Mouse (Mus musculus) thymus, postnatal 0 days (tissue): Measurements from ENCODE around the gene Socs3. TPM values are rescaled to one million over a fixed set of nuclear protein-coding genes. Genes with fewer than 3 reads are reported as not detected.
A peak's percentile ranks its signal among the peaks of the same experiment; 100 is the strongest.

Source experiments
- DNase-seq: peaks from one replicate; pipeline ENCODE4 v3.0.0-alpha.2; 2015; ENCODE audit warnings: low spot score
- polyA plus RNA-seq: library from polyadenylated mRNA; unstranded; fragments of >200 nt; fragmentation: Nextera tagmentation; extraction: Ambion mirVana; gene quantifications from 2 replicates; pipeline ENCODE4 v1.2.1, GENCODE M21; 2015

Gene Socs3
- polyA plus RNA-seq, 1 experiment from 2014 or later = 26.7 TPM

GRCm38 (mm10) chr11:117973569-117973968 lies 3.7 kb upstream of the Socs3 start:
- DNase-seq = no peak

DNA sequence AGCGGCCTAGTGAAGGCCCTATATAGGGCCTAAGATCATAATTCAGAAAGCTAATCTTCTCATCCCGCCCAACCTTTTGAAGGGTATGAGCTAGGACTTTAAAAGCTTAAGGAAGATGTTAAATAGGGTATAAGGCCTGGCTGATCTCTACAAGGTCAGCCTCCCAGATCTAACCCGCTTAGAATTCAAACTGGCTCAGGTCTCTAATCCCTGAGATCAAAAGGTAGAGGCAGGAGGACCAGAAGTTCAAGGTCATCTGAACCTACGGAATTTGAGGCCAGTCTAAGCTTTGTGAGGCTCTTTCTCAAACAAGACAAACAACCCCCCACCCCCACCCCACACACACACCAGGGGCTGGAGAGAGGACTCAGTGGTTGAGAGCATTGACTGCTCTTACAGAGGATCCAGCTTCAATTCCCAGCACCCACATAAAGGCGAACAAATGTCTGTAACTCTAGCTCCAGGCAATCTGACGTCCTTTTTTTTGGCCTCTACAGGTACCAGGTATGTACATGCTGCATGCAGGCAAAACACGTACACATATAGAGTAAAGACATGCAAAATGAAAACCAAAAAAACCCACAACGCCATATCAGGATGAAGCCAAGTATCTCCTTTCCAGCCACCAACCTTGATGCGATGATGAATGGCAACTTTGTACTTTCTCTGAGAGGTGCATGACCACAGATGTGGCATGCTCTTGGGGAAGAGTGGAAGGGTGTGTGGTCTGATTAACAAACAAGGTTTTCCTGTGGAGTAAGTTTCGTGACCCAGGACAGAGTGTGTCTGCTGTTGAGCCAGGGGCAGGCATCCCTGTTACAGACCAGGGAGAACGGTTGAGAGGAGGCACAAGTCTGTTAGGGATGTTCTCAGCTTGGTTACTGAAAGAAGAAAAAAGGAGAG lies 3.1 kb upstream of the Socs3 start:
- no peak for DNase-seq

DNA sequence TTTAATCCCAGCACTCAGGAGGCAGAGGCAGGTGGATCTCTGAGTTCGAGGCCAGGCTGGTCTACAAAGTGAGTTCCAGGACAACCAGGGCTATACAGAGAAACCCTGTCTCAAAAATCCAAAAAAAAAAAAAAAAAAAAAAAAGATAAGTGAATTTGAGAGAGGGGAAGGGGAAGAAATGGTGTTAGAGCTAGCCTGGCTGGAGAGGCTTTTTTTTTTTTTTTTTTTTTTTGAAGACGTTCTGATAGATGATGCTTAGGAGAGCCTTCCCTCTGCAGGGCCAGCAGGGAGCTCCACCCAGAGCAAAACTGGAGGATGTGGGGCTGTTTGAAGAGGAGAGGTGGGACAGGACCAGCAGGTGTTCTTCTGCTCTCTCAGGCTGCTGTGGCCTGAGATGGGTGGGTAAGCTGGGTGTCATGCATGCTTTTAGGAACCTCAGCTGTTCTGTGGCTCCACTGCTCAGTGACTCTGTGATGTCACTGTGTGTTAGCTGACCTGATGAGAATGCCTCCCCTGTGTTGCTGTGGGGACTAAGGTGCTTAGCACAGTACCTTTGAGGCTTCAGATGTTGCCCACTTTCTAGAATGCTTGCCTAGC lies 1.9 kb upstream of the Socs3 start:
- peak; percentile 62 for DNase-seq

DNA sequence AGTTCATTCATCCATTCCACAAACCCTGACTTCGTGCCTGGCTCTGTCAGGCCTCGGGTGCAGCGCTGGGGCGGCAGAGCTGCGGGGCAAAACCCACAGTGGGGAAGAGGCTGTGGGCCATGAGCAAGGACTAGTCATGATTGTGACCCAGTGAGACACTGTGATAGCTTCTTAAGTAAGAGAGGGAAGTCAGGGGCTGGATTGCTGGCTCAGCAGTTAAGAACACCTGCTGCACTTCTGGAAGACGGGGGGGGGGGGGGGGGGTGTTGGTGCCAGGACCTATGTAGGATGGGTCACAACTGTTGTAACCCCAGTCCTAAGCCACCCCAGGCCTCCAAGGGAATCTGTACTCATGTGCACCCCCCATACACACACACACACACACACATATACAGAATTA lies 1.3 kb upstream of the Socs3 start:
- DNase-seq = no peak

DNA sequence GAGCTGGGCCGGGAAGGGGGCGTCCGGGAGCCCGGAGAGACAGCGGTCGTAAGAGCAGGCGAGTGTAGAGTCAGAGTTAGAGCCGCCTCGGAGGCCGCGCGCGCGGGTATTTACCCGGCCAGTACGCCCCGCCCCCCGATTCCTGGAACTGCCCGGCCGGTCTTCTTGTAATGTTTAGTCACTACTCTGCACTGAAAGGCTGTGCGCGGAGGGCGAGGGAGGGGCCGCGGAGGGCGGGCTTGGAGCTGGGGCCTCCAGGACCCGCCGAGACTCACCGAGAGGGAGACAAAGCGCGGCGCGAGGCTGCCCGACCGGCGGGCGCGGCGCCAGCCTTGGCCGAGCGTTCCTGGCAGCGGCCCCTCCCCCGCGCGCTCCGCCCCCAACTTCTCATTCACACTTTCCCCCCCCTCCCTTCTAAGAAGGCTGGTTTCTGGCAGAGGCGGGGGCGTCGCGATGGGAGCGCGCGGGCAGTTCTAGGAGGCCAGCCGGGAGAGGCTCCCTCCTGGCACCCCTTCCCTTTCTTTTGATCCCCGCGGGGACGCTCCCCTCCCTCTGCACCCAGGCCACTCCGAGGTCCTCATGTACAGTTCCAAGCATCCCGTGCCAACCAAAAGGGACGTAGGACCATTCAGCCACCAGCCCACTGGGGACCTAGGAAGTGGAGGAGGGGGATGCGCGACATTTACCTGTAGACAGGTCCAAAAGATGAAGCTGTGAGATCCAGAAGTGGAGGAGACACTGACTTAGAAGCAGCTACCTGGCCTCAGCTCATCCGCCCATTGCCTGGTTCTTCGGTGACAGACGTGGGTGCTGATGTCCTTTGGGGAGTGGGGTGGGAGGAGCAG lies 525 bp downstream of the Socs3 start:
- peak; percentile 59 for DNase-seq

- no peak for DNase-seq
These were observed 1.1 kb downstream of the Socs3 start for GRCm38 (mm10) chr11:117968716-117969099.

- DNase-seq = peak; percentile 42
These were observed 1.7 kb downstream of the Socs3 start for GRCm38 (mm10) chr11:117968016-117968671.

DNA sequence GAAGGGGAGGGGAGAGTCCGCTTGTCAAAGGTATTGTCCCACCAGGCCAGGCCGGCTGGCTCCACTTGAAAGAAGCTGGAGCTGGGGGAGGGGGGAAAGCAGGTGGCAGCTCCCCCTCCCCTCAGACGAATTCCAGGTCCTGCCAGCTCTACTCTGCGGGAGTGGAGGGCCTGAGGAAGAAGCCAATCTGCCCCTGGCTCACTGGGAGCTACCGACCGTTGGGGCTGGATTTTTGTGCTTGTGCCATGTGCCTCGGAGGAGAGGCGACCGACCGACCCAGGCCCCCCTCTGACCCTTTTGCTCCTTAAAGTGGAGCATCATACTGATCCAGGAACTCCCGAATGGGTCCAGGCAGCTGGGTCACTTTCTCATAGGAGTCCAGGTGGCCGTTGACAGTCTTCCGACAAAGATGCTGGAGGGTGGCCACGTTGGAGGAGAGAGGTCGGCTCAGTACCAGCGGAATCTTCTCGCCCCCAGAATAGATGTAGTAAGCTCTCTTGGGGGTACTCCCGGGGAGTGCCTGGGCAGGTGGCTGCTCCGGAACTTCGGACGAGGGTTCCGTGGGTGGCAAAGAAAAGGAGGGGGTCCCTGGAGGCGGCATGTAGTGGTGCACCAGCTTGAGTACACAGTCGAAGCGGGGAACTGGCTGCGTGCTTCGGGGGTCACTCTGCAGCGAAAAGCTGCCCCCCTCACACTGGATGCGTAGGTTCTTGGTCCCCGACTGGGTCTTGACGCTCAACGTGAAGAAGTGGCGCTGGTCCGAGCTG lies 2.4 kb downstream of the Socs3 start:
- no peak for DNase-seq

GRCm38 (mm10) chr11:117966506-117967100 lies 3.2 kb downstream of the Socs3 start:
- DNase-seq = no peak

DNA sequence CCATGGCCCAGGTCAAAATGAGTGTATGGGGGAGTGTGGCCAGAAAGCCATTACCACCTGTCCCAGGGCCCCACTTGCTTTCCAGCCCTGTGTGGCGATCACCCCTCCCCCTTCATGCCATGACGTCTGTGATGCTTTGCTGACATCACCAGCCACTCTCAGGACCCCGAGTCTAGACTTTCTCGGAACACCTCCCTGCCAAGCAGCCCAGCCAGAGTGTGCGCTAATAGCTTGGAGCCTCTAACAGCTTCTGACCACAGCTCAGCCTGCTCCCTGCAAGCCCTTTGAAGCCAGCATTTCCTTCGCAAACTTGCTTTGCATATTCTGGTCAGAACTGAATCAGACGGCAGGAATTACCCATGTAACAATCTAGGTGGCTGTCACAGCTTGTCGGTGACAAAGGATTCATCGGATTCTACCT lies 4.3 kb downstream of the Socs3 start:
- DNase-seq = peak; percentile 47

DNA sequence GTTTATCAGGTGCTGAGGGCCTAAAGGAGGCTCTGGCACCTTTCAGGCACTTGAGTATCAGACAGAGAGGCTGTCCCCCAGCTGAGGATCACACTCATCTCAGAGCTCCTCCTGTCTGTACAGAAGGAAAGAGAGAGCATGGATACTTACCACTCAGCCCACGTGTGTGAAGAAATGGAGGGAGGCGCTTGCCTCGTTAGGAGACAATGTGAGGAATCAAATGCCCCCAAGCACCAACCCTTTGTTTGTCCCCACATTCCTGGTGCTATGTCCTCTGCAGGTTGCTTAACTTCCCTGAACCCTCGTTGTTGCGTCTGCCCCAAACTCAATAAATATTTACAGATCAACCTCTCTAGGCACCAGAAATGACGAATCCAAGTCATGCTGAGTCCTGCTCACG lies 4.8 kb downstream of the Socs3 start:
- no peak for DNase-seq

DNA sequence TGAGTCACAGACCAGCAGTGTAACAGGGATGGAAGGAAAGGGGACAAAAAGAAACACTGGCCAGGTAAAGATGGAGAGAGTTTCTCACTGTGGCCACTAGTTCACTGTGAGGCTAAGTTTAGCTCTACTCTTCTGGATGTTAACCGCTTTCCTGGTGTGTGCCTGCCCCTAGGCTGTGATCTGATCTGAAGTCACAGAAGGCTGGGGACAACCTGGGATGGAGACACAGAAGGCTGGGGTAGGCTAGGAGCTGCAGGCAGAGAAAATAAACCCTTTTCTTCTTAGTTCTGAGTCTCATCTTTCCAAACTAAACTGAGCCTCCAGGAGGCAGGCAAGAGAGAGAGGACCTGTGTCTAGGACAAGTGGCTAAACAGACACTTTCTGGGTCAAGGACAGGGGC lies 5.6 kb downstream of the Socs3 start:
- no peak for DNase-seq

DNA sequence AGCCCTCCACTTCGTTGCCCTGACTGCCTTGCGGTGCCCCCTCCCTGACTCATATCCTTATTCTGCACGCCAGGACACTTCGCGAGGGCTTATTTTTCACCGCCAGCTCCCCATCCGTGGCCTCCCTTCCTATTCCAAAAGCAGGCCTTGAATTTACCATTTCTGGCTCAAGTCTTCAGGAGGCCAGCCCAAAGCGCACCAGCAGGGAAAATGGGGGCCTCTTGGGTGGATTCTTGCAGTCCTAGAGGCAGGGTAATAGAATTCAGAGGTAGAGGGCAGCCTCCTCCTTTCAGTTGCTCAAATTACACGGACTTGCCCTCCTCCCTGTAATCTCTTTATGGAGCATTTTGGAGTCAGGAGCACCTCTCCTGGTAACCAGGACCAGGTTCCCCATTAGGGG lies 6.0 kb downstream of the Socs3 start:
- no peak for DNase-seq

DNA sequence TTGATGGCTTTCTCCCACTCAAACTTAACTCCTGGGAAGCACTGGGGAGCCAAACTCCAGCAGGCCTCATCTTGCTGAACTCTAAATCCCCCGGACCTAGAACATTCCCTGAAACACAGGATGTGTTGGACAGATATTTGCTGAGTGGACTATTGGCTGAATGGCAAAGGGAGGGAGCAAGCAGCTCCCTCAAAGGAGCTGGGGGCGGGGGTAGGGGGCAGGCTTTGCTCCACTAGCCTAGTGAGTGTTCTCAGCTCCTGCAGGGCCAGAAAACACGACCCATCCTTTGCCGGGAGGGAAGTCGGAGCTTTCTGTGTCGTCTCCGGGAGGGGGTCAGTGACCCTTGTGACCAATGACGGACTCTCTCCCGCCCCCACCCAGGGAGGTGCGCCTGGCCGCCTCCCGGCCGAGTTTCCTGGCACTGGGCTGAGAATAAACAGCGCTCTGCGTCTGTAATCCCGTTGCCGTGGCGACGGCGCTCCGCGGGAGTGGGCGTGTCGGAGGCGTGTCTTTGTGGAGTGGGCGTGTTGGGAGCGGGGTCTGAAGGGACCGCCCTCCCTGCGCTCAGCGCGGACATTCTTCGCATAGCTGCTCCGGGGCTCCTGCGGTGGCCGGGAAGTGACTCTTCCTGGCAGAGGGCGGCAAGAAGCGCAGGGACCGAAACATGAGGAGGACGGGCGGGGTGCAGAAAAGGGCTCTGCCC lies 6.6 kb downstream of the Socs3 start:
- DNase-seq = peak; percentile 94

DNA sequence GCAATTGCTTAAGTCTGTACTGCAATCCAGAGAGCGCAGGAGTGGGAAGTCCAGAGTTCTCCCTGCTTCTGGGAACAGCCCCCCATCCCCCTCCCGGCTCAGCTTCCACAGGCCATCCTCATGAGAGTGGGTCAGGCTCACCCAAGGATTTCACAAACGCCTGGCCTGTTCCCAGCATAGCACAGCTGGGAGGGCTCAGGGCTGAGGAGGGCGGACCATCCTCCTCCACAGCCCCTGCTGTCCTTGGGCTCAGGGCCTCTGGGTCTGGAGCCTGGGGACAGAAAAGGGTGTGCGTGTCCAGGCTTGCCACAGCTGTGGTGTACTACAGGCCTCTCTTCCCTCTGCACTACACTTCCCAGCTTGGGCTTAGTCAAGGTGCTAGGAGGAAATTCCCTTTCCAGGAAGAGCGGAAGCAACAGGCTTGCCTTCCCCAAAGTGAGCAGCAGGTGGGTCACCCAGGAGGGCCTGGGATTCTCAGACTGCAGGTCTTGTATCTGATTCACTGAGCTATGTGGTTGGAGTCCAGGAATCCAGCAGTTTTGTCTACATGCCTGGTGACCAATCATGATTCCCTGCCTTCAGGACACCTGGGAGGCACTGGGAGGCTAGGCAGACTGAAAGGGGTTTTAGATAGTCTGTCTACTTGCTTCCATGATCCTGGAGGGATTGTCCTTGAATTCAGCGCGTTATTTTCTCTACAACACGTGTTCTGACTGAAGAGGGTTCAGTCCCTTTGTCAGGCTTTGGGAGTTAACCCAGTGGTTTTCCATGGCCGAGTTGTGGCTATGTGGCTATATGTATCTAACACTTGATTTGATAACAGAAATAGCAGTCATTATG lies 7.4 kb downstream of the Socs3 start:
- DNase-seq = no peak

- DNase-seq = no peak
These were observed 9.2 kb downstream of the Socs3 start for GRCm38 (mm10) chr11:117960601-117961000.

- no peak for DNase-seq
These were observed 10.0 kb downstream of the Socs3 start for GRCm38 (mm10) chr11:117959741-117960381.

GRCm38 (mm10) chr11:117959166-117959565 lies 10.7 kb downstream of the Socs3 start:
- no peak for DNase-seq
